Mouse (Mus musculus) midbrain, embryonic 15.5 days (tissue): ENCODE measurements at regions not wholly inside any gene's neighbourhood (a gene's known extent, or its start where the extent isn't known, plus 50 kb on each side); places are given as distances from the start of the nearest gene placed in this dataset.

Experiments
- ATAC-seq: fragments of 200-750 bp; cut with Nextera tagmentation; replicated peaks from 2 replicates; pipeline ENCODE4 v1.8.0; 2017; ENCODE audit warnings: moderate TSS enrichment
- H3K27ac ChIP-seq: fragments of 300-500 bp; sonication (generic); 2 replicates; pipeline ENCODE4 v1.5.1; 2015; ENCODE audit warnings: mild to moderate bottlenecking, inconsistent platforms
- H3K27me3 ChIP-seq: fragments of 300-500 bp; sonication (generic); replicated peaks from 2 replicates; pipeline ENCODE4 v1.6.1; 2015; ENCODE audit warnings: inconsistent platforms
- H3K36me3 ChIP-seq: fragments of 300-500 bp; sonication (generic); replicated peaks from 2 replicates; pipeline ENCODE4 v1.6.1; 2015; ENCODE audit warnings: inconsistent platforms
- H3K4me1 ChIP-seq: fragments of 300-500 bp; sonication (generic); 2 replicates; pipeline ENCODE4 v1.6.1; 2015; ENCODE audit warnings: inconsistent platforms
- H3K4me2 ChIP-seq: fragments of 300-500 bp; sonication (generic); 2 replicates; pipeline ENCODE4 v1.6.1; 2015; ENCODE audit warnings: inconsistent platforms, mild to moderate bottlenecking, moderate library complexity
- H3K4me3 ChIP-seq: fragments of 300-500 bp; sonication (generic); 2 replicates; pipeline ENCODE4 v1.5.1; 2015; ENCODE audit warnings: mild to moderate bottlenecking, inconsistent platforms
- H3K9ac ChIP-seq: fragments of 300-500 bp; sonication (generic); 2 replicates; pipeline ENCODE4 v1.6.1; 2015; ENCODE audit warnings: mild to moderate bottlenecking, inconsistent platforms
- H3K9me3 ChIP-seq: fragments of 300-500 bp; sonication (generic); 2 replicates; pipeline ENCODE4 v1.6.1; 2016; ENCODE audit warnings: inconsistent platforms
- WGBS: fragments of 180-500 bp; shearing (Covaris S2); methylation state at CpG from one replicate; pipeline ENCODE4 v1.1.7; 2015; ENCODE audit warnings: mixed read lengths; 5-methylcytosine and 5-hydroxymethylcytosine counted together

DNA sequence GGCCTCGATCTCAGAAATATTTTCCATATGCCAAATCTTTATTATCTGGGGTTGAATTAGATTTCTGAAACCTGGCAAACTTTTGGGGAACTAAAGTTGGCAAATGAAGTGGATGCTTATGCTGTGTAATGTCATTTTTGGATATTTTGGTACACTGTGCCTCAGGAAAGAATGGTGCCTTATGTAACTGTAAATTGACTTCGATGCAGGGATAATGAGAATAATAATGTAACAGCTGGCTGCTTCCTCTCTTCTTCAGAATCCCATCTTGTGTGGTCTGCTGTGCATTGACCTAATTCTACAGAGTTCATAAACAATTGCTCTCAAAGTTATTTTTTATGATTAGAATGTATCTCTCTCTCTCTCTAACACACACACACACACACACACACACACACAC, 545.6 kb downstream of the Tfap2b start:
- ATAC-seq = no peak
- H3K9me3 ChIP-seq = no peaks in the 10 kb centered on the region
- no peaks in the 10 kb centered on the region for H3K36me3 ChIP-seq
- no peaks in the 10 kb centered on the region for H3K27me3 ChIP-seq
- no peak overlapping the region for H3K27ac ChIP-seq
- H3K9ac ChIP-seq = no peak overlapping the region
- no peak overlapping the region for H3K4me2 ChIP-seq
- H3K4me3 ChIP-seq = no peak overlapping the region
- H3K4me1 ChIP-seq = no peaks in the 10 kb centered on the region
- 93% methylated on average over 2 of the region's 2 CpGs for whole genome bisulfite sequencing

DNA sequence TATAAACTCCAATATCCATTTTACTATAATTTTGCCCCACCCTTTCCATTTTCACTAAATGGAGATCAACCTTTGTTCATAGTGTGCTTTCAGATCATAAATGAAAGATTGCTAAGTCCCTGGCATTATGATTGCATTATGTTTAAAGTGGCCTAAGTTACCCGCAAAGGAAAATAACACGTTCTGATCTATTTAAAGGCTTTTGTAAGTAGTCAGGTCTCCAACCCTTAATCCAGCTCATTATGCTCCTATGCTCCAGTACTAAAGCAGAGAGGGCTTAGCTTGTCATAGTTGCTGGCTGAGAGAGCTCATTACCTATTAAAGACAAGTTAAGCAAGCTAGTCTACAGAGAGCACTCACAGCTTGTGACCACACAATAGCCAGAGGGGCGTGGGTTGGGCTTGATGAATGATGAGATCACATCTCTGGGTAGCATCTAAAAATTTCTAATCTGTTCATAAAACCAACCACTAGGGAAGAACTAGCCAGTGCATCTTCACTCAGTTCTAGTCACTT, 549.3 kb downstream of the Tfap2b start:
- Histone ChIP-seq H3K4me2 (no peak overlapping the region), H3K4me1 (no peaks in the 10 kb centered on the region), H3K27me3 (no peaks in the 10 kb centered on the region), H3K4me3 (no peak overlapping the region), H3K9ac (no peak overlapping the region), H3K9me3 (no peaks in the 10 kb centered on the region), H3K27ac (no peak overlapping the region), H3K36me3 (no peaks in the 10 kb centered on the region)
- WGBS = 40% methylated on average over 3 of the region's 3 CpGs
- ATAC-seq = no peak

DNA sequence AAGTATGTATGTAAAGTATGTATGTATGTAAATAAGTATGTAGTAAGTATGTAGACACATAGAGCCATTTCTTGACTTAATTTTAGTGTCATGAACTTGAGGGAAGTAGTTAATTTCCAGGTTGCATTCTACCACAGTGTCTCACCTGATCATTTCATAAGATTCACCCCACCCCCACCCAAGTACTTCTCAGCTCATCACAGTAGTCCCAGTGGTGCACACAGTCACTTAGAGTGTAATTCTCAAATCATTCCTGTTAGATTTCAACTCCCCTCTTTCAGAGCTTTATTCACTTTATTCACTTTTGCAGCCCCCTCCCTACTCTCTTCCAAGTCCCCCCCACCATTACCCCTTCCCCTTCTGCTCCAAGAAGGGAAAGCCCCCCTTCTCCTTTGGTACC, 558.2 kb downstream of the Tfap2b start:
- Histone ChIP-seq H3K27ac (no peak overlapping the region), H3K9me3 (no peaks in the 10 kb centered on the region), H3K4me3 (no peak overlapping the region), H3K36me3 (no peaks in the 10 kb centered on the region), H3K27me3 (no peaks in the 10 kb centered on the region), H3K9ac (no peak overlapping the region), H3K4me1 (peaks cover 9% of the 10 kb centered on the region; the same call in 1 of the 2 replicates), H3K4me2 (no peak overlapping the region)
- ATAC-seq = no peak

DNA sequence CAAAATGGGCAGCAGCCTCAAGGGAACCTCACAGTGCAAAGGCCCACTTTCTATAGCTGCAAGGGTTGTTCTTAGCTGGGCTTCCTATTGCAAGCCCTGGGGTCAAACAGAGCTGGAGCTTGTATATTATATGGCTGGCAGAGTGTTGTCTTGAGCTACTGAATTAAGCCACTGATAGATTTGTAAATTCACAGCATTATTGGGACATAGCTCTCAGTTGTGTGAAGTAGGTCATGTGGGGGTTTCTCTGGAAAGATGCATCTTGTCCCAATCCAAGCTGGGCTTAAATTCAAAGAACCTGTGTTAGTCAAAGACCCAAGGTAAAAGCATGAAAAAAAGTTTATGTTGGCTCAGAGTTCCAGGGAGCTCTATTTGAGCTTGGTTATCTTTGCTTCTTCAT, 563.6 kb downstream of the Tfap2b start:
- H3K27me3 ChIP-seq = no peaks in the 10 kb centered on the region
- no peak overlapping the region for H3K27ac ChIP-seq
- H3K4me2 ChIP-seq = no peak overlapping the region
- no peaks in the 10 kb centered on the region for H3K36me3 ChIP-seq
- no peak for ATAC-seq
- H3K9me3 ChIP-seq = no peaks in the 10 kb centered on the region
- H3K4me1 ChIP-seq = peaks cover 7% of the 10 kb centered on the region; the same call in 1 of the 2 replicates
- no peak overlapping the region for H3K9ac ChIP-seq
- no peak overlapping the region for H3K4me3 ChIP-seq

DNA sequence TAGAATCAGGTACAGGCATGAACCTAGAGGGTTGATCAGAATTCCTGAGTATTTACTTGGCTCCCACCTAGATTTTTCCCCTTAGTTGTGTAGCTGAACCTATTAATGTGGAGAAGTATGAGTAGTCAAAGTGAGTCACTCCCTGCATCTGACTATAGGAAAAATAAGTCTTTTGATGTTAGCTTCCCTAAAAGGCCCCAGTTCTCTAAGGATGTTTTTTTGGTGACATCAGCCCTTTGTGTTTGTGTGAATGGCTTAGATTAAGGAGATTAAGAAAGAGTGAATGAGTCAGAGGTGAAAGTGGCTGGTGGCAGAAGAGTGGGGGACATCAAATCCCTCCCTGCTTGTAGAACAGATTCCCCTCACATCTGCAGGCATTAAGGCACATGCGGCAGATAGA, 565.8 kb downstream of the Tfap2b start:
- H3K4me2 ChIP-seq = no peak overlapping the region
- no peak overlapping the region for H3K27ac ChIP-seq
- H3K4me3 ChIP-seq = no peak overlapping the region
- H3K36me3 ChIP-seq = no peaks in the 10 kb centered on the region
- H3K9me3 ChIP-seq = no peaks in the 10 kb centered on the region
- H3K27me3 ChIP-seq = no peaks in the 10 kb centered on the region
- no peak for ATAC-seq
- no peaks in the 10 kb centered on the region for H3K4me1 ChIP-seq
- WGBS = 21% methylated on average over 1 of the region's 1 CpGs
- no peak overlapping the region for H3K9ac ChIP-seq

DNA sequence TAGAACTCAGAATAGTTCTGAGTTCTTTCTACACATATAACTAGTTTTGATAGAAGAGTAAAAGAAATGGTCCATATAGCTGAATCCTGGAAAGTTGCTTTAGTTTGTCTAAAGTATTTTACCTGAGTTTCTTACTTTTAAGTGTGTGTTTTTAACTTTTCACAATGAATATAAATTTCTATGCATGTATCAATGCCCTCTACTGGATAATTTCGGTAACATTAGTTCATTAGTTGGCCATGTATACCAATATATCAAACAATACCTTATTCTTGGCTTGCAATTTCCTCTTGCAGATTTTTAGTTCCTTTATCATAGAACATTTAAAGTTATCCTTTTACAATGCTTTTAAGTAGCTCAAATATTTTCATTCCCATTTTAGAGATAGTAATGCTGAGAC, 568.8 kb downstream of the Tfap2b start:
- no peaks in the 10 kb centered on the region for H3K9me3 ChIP-seq
- H3K4me1 ChIP-seq = no peaks in the 10 kb centered on the region
- H3K27me3 ChIP-seq = no peaks in the 10 kb centered on the region
- H3K27ac ChIP-seq = no peak overlapping the region
- no peak overlapping the region for H3K9ac ChIP-seq
- no peak overlapping the region for H3K4me2 ChIP-seq
- no peaks in the 10 kb centered on the region for H3K36me3 ChIP-seq
- WGBS = 80% methylated on average over 1 of the region's 1 CpGs
- no peak for ATAC-seq
- no peak overlapping the region for H3K4me3 ChIP-seq

DNA sequence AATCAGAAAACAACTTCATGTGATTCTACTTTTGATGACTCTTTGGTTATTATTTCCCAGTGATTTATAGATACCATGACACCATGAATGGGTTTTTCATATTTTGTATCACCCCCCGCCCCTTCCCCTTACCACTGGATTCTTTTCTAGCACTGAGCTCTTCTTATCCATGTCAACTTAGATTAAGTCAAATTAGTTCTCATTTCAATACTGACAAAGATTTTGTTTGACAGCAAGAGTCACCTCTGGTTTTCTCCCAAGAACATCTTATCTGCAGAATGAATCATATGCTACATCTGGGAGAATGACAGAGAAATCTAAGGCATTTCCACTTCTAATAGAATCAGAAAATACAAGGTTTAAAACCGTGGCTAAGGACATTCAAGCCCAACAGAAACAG, 578.3 kb downstream of the Tfap2b start:
- no peaks in the 10 kb centered on the region for H3K27me3 ChIP-seq
- no peak for ATAC-seq
- H3K36me3 ChIP-seq = no peaks in the 10 kb centered on the region
- no peak overlapping the region for H3K27ac ChIP-seq
- no peak overlapping the region for H3K4me3 ChIP-seq
- 72% methylated on average over 2 of the region's 2 CpGs for WGBS
- H3K4me1 ChIP-seq = no peaks in the 10 kb centered on the region
- no peak overlapping the region for H3K9ac ChIP-seq
- no peaks in the 10 kb centered on the region for H3K9me3 ChIP-seq
- H3K4me2 ChIP-seq = no peak overlapping the region

DNA sequence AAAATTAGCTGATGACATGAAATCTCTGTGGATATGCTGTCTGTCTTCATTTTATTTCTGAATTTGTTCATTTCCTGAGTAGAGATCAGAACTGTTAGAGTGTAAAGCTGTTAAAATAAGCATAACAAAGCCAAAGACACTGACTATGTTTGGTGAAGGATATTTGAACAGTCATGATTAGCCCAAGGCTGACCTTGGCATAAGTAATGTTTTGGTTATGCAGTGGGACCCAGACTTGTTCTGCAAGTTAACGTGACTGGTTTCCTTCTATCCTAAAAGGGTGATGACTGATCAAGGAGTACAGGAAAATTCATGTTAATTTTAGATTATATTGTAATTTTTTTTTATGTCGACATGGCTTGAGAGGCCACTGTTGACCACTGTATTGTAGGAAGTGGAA, 585.4 kb downstream of the Tfap2b start:
- ATAC-seq = no peak
- Histone ChIP-seq H3K36me3 (no peaks in the 10 kb centered on the region), H3K4me3 (no peak overlapping the region), H3K4me2 (no peak overlapping the region), H3K4me1 (no peaks in the 10 kb centered on the region), H3K9ac (no peak overlapping the region), H3K27ac (no peak overlapping the region), H3K9me3 (no peaks in the 10 kb centered on the region), H3K27me3 (no peaks in the 10 kb centered on the region)
- 77% methylated on average over 2 of the region's 2 CpGs for WGBS

DNA sequence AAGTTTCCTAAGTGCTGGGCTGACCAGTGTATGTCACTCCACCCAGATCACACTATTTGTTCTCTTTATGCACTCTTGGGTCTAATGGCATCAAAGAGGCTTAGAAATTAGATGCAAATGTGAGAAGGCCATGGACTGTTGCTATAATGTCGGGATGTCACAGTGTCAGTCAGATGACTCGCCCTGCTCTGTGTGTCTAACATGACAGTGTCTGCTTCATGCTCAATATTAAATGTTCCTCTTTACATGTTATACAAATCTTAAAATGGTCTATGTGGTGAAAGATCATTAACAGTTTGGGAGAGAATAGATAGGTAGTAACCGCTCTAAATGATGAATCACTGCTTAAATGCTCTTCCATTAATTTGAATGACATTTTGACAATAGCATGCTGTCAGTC, 617.2 kb downstream of the Tfap2b start:
- H3K9me3 ChIP-seq = no peaks in the 10 kb centered on the region
- H3K27me3 ChIP-seq = no peaks in the 10 kb centered on the region
- H3K9ac ChIP-seq = no peak overlapping the region
- H3K36me3 ChIP-seq = no peaks in the 10 kb centered on the region
- ATAC-seq = peak; percentile 49
- H3K27ac ChIP-seq = no peak overlapping the region
- H3K4me1 ChIP-seq = peaks cover 4% of the 10 kb centered on the region; the same call in 1 of the 2 replicates
- 57% methylated on average over 3 of the region's 3 CpGs for WGBS
- H3K4me3 ChIP-seq = no peak overlapping the region
- H3K4me2 ChIP-seq = no peak overlapping the region

DNA sequence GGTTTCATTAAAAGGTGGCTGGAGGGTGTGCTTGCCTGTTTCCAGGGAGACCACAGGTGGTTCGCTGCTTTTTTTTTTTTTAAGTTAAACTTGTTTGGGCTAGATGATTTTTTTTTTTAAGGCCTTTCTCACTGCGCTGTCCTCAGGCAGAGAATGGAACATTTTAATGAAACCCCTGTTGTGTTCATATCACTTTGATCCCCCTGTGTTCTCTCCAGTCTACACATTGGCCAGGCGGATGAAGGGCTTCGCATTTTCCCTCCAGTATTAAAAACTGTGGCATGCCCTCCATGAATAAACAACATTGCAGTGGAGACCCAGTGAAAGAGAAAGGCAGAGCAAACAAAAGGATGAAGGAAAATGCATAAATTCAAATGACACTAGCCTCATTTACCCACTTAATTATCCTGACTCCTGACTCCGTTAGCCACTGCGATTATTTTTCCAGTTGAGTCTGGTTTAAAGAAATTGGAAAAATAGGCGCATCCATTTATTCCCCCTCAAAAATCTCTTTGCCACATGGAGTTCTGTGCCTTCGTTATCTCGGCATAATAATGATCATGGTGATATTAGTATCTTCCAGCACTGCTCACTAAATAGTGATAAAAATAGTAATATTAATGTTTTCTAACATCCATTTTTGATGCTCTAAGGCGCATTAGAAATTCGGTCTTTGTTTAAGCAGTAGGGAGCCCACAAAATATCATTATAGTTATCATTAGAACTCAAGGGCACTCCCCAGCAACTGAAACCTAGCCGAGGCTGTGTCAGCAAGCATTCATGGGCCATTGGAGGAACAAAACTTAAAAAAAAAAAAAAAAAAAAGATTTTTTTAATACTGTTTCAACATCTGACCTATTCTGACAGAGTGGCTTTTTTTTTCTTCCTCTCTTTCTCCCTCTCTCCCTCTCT, 618.0 kb downstream of the Tfap2b start:
- Histone ChIP-seq H3K4me3 (no peak overlapping the region), H3K4me2 (no peak overlapping the region), H3K27me3 (no peaks in the 10 kb centered on the region), H3K36me3 (no peaks in the 10 kb centered on the region), H3K9ac (no peak overlapping the region), H3K27ac (0 out of 2 replicates have a peak overlapping the region, but pooled peaks have one; percentile 47), H3K4me1 (peaks cover 4% of the 10 kb centered on the region; the same call in 1 of the 2 replicates), H3K9me3 (no peaks in the 10 kb centered on the region)
- 47% methylated on average over 12 of the region's 12 CpGs for WGBS
- ATAC-seq = peak; percentile 89

DNA sequence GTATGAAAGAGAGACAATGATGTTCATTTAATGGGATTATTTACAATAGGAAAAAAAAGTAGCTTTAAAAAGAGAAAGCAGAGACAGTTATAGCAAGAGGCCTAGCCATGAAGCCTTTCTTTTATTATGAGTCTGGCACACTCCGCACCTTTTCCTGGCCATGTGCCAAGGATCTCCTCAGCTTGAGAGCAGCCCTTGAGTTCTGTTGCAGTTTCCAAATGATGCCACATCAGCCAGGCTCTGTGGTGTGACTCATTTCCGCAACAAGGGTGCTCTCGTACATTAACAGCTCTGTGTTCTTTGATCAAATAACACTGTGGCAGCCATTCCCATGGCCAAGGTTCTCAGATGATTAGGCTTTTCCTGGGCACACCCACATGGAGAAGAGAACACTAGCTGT, 641.2 kb downstream of the Tfap2b start:
- Histone ChIP-seq H3K4me3 (no peak overlapping the region), H3K9me3 (no peaks in the 10 kb centered on the region), H3K4me2 (no peak overlapping the region), H3K27ac (no peak overlapping the region), H3K27me3 (no peaks in the 10 kb centered on the region), H3K4me1 (no peaks in the 10 kb centered on the region), H3K36me3 (no peaks in the 10 kb centered on the region), H3K9ac (no peak overlapping the region)
- 0 out of 2 replicates have a peak, but pooled peaks have one; percentile 17 for ATAC-seq
- 68% methylated on average over 3 of the region's 3 CpGs for WGBS

DNA sequence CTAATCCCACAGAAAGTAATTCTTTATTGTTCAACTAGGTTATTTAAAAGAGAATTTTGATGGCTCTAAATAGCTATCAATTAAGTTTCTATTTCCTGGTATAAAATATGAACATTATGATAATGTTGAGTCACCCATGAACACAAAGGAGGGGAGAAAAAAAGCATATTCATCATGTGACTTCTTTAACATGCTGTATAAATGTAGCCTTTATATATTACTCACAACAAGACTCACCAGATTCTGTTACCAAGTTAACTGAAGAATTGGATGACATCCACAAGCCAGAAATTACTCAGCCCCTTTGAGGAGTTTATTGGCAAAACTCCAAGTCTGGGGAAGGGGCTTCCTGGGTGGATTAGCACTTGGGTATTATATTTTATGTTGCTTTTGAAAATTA, 648.5 kb downstream of the Tfap2b start:
- Histone ChIP-seq H3K9me3 (no peaks in the 10 kb centered on the region), H3K9ac (no peak overlapping the region), H3K36me3 (no peaks in the 10 kb centered on the region), H3K27me3 (no peaks in the 10 kb centered on the region), H3K4me1 (no peaks in the 10 kb centered on the region), H3K27ac (no peak overlapping the region), H3K4me3 (no peak overlapping the region), H3K4me2 (no peak overlapping the region)
- ATAC-seq = no peak

DNA sequence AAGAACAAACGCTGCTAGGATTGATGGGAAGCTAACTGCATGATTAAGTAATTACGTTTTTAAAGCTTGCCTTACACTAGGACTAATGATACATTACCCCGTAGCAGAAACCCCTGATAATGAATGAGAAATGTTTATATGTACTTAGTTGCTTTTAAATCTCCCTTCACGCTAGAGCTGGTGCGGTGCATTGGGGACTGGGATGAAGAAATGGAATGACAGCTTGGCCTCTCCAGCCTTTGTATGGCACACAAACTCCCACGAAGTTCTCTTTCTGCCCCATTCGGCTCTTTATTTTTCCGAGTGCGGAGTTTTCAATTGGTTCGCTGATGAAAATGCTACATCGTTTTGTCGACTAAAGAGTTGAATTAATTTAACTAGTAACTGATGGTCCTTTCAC, 659.8 kb downstream of the Tfap2b start:
- no peaks in the 10 kb centered on the region for H3K36me3 ChIP-seq
- no peak overlapping the region for H3K4me2 ChIP-seq
- WGBS = 64% methylated on average over 12 of the region's 12 CpGs
- H3K27ac ChIP-seq = no peak overlapping the region
- no peak for ATAC-seq
- no peak overlapping the region for H3K9ac ChIP-seq
- no peaks in the 10 kb centered on the region for H3K4me1 ChIP-seq
- no peaks in the 10 kb centered on the region for H3K27me3 ChIP-seq
- no peaks in the 10 kb centered on the region for H3K9me3 ChIP-seq
- no peak overlapping the region for H3K4me3 ChIP-seq
